Mouse (Mus musculus): ENCODE measurements at regions not wholly inside any gene's neighbourhood (a gene's known extent, or its start where the extent isn't known, plus 50 kb on each side); places are given as distances from the start of the nearest gene placed in this dataset.

- whole genome bisulfite sequencing, result 85% methylated on average over 3 of the region's 3 CpGs
- Histone ChIP-seq H3K4me3 (replicated peaks; ENCODE audit: extremely low read depth, low read depth, low read length) (no peak overlapping the region), H3K4me1 (ENCODE audit: control insufficient read depth, insufficient read depth, low read length) (no peaks in the 10 kb centered on the region)
- no peak for TF ChIP-seq CTCF (IDR thresholded peaks at IDR 0.05; ENCODE audit: insufficient read depth, low read length)
- TF ChIP-seq POLR2A (IDR thresholded peaks at IDR 0.05; ENCODE audit: borderline replicate concordance, extremely low read depth, low read depth, low read length), result no peak
- no peak for DNase-seq
Measured at GRCm38 (mm10) chr15:27109130-27109529, 213.8 kb upstream of the Fbxl7 start.

- whole genome bisulfite sequencing, result 27% methylated on average over 1 of the region's 1 CpGs
- no peak for TF ChIP-seq CTCF (IDR thresholded peaks at IDR 0.05; ENCODE audit: insufficient read depth, low read length)
- no peak for TF ChIP-seq POLR2A (IDR thresholded peaks at IDR 0.05; ENCODE audit: borderline replicate concordance, extremely low read depth, low read depth, low read length)
- no peak for DNase-seq
- H3K4me1 ChIP-seq (ENCODE audit: control insufficient read depth, insufficient read depth, low read length), result no peaks in the 10 kb centered on the region
- H3K4me3 ChIP-seq (replicated peaks; ENCODE audit: extremely low read depth, low read depth, low read length), result no peak overlapping the region
Measured at GRCm38 (mm10) chr15:27129697-27130096, 234.3 kb upstream of the Fbxl7 start.

GRCm38 (mm10) chr15:27132761-27133160 lies 237.4 kb upstream of the Fbxl7 start:
- DNase-seq, result no peak
- Histone ChIP-seq H3K4me3 (replicated peaks; ENCODE audit: extremely low read depth, low read depth, low read length) (no peak overlapping the region), H3K4me1 (ENCODE audit: control insufficient read depth, insufficient read depth, low read length) (no peaks in the 10 kb centered on the region)
- no peak for TF ChIP-seq POLR2A (IDR thresholded peaks at IDR 0.05; ENCODE audit: borderline replicate concordance, extremely low read depth, low read depth, low read length)
- TF ChIP-seq CTCF (IDR thresholded peaks at IDR 0.05; ENCODE audit: insufficient read depth, low read length), result no peak
- 79% methylated on average over 2 of the region's 2 CpGs for WGBS

- DNase-seq, result no peak
- Histone ChIP-seq H3K4me3 (replicated peaks; ENCODE audit: extremely low read depth, low read depth, low read length) (no peak overlapping the region), H3K4me1 (ENCODE audit: control insufficient read depth, insufficient read depth, low read length) (no peaks in the 10 kb centered on the region)
- WGBS, result 73% methylated on average over 5 of the region's 5 CpGs
- TF ChIP-seq POLR2A (IDR thresholded peaks at IDR 0.05; ENCODE audit: borderline replicate concordance, extremely low read depth, low read depth, low read length) (no peak), CTCF (IDR thresholded peaks at IDR 0.05; ENCODE audit: insufficient read depth, low read length) (no peak)
Measured at GRCm38 (mm10) chr15:27137580-27137979, 242.2 kb upstream of the Fbxl7 start.

- no peak for DNase-seq
- Histone ChIP-seq H3K4me3 (replicated peaks; ENCODE audit: extremely low read depth, low read depth, low read length) (no peak overlapping the region), H3K4me1 (ENCODE audit: control insufficient read depth, insufficient read depth, low read length) (no peaks in the 10 kb centered on the region)
- WGBS, result 70% methylated on average over 6 of the region's 6 CpGs
- no peak for TF ChIP-seq CTCF (IDR thresholded peaks at IDR 0.05; ENCODE audit: insufficient read depth, low read length)
- no peak for TF ChIP-seq POLR2A (IDR thresholded peaks at IDR 0.05; ENCODE audit: borderline replicate concordance, extremely low read depth, low read depth, low read length)
Measured at GRCm38 (mm10) chr15:27145860-27146259, 250.5 kb upstream of the Fbxl7 start.

GRCm38 (mm10) chr15:27160986-27161385 lies 265.6 kb upstream of the Fbxl7 start:
- Histone ChIP-seq H3K4me1 (ENCODE audit: control insufficient read depth, insufficient read depth, low read length) (no peaks in the 10 kb centered on the region), H3K4me3 (replicated peaks; ENCODE audit: extremely low read depth, low read depth, low read length) (no peak overlapping the region)
- 62% methylated on average over 5 of the region's 5 CpGs for WGBS
- no peak for DNase-seq
- TF ChIP-seq POLR2A (IDR thresholded peaks at IDR 0.05; ENCODE audit: borderline replicate concordance, extremely low read depth, low read depth, low read length), result no peak
- no peak for TF ChIP-seq CTCF (IDR thresholded peaks at IDR 0.05; ENCODE audit: insufficient read depth, low read length)

- Histone ChIP-seq H3K4me3 (replicated peaks; ENCODE audit: extremely low read depth, low read depth, low read length) (no peak overlapping the region), H3K4me1 (ENCODE audit: control insufficient read depth, insufficient read depth, low read length) (no peaks in the 10 kb centered on the region)
- 49% methylated on average over 1 of the region's 1 CpGs for WGBS
- TF ChIP-seq CTCF (IDR thresholded peaks at IDR 0.05; ENCODE audit: insufficient read depth, low read length), result no peak
- no peak for TF ChIP-seq POLR2A (IDR thresholded peaks at IDR 0.05; ENCODE audit: borderline replicate concordance, extremely low read depth, low read depth, low read length)
- no peak for DNase-seq
Measured at GRCm38 (mm10) chr15:27167484-27167883, 272.1 kb upstream of the Fbxl7 start.

- 93% methylated on average over 7 of the region's 7 CpGs for WGBS
- Histone ChIP-seq H3K4me1 (ENCODE audit: control insufficient read depth, insufficient read depth, low read length) (no peaks in the 10 kb centered on the region), H3K4me3 (replicated peaks; ENCODE audit: extremely low read depth, low read depth, low read length) (no peak overlapping the region)
- no peak for TF ChIP-seq CTCF (IDR thresholded peaks at IDR 0.05; ENCODE audit: insufficient read depth, low read length)
- TF ChIP-seq POLR2A (IDR thresholded peaks at IDR 0.05; ENCODE audit: borderline replicate concordance, extremely low read depth, low read depth, low read length), result no peak
- no peak for DNase-seq
Measured at GRCm38 (mm10) chr15:27169846-27170245, 274.5 kb upstream of the Fbxl7 start.

- H3K4me3 ChIP-seq (replicated peaks; ENCODE audit: extremely low read depth, low read depth, low read length), result no peak overlapping the region
- no peak for TF ChIP-seq CTCF (IDR thresholded peaks at IDR 0.05; ENCODE audit: insufficient read depth, low read length)
- TF ChIP-seq POLR2A (IDR thresholded peaks at IDR 0.05; ENCODE audit: borderline replicate concordance, extremely low read depth, low read depth, low read length), result no peak
- H3K4me1 ChIP-seq (ENCODE audit: control insufficient read depth, insufficient read depth, low read length), result no peaks in the 10 kb centered on the region
- 35% methylated on average over 5 of the region's 5 CpGs for WGBS
- DNase-seq, result no peak
Measured at GRCm38 (mm10) chr15:27173506-27173905, 278.1 kb upstream of the Fbxl7 start.

- no peaks in the 10 kb centered on the region for H3K4me1 ChIP-seq (ENCODE audit: control insufficient read depth, insufficient read depth, low read length)
- TF ChIP-seq CTCF (IDR thresholded peaks at IDR 0.05; ENCODE audit: insufficient read depth, low read length), result no peak
- TF ChIP-seq POLR2A (IDR thresholded peaks at IDR 0.05; ENCODE audit: borderline replicate concordance, extremely low read depth, low read depth, low read length), result no peak
- 54% methylated on average over 13 of the region's 13 CpGs for WGBS
- no peak overlapping the region for H3K4me3 ChIP-seq (replicated peaks; ENCODE audit: extremely low read depth, low read depth, low read length)
- DNase-seq, result no peak
Measured at GRCm38 (mm10) chr15:27178084-27178935, 282.9 kb upstream of the Fbxl7 start.
